Mouse (Mus musculus): ENCODE data around the gene Olfr911-ps1. TPM values are rescaled to one million over a fixed set of nuclear protein-coding genes. Genes with fewer than 3 reads are reported as not detected.

Gene Olfr911-ps1
- total RNA-seq (2018; cell fraction: chromatin; rRNA removed): not detected
- not detected for total RNA-seq (2018; cell fraction: cytosol; rRNA removed)
- total RNA-seq (2018; cell fraction: nucleus; rRNA removed): not detected
- polyA plus RNA-seq (2018): not detected in 3 replicates

GRCm38 (mm10) chr9:38521280-38521679, at the start of gene Olfr911-ps1:
Olfr911-ps1 (plus strand) TSS chr9:38521580.
- no peaks in the 10 kb centered on the region for H3K79me2 ChIP-seq (ENCODE audit: inconsistent target)
- no peaks in the 10 kb centered on the region for H3K36me3 ChIP-seq (ENCODE audit: inconsistent target)
- H3K4me3 ChIP-seq (ENCODE audit: inconsistent target): no peak within 1 kb of the TSS
- no peak within 1 kb of the TSS for H3K27ac ChIP-seq
- WGBS (ENCODE audit: missing documents): 50% methylated on average over 1 of the region's 1 CpGs

- H3K36me3 ChIP-seq (ENCODE audit: inconsistent target): no peaks in the 10 kb centered on the region
- WGBS (ENCODE audit: missing documents): 72% methylated on average over 3 of the region's 3 CpGs
- no peaks in the 10 kb centered on the region for H3K79me2 ChIP-seq (ENCODE audit: inconsistent target)
- H3K27ac ChIP-seq: no peak within 1 kb of the TSS
- no peak within 1 kb of the TSS for H3K4me3 ChIP-seq (ENCODE audit: inconsistent target)
These were observed 34.6 kb upstream of the Olfr911-ps1 start, which contains the start of gene Olfr906 for GRCm38 (mm10) chr9:38486785-38487184. Olfr906 (plus strand) TSS chr9:38487085.

- Histone ChIP-seq H3K27ac (no peak within 1 kb of the TSS), H3K79me2 (ENCODE audit: inconsistent target) (no peaks in the 10 kb centered on the region), H3K4me3 (ENCODE audit: inconsistent target) (no peak within 1 kb of the TSS), H3K36me3 (ENCODE audit: inconsistent target) (no peaks in the 10 kb centered on the region)
- 85% methylated on average over 2 of the region's 2 CpGs for WGBS (ENCODE audit: missing documents)
These were observed 25.9 kb upstream of the Olfr911-ps1 start, which contains the start of gene Olfr907 for GRCm38 (mm10) chr9:38495501-38495900. Olfr907 (plus strand) TSS chr9:38495801.

- H3K27ac ChIP-seq: no peak overlapping the region
- no peak overlapping the region for H3K4me3 ChIP-seq (ENCODE audit: inconsistent target)
- H3K79me2 ChIP-seq (ENCODE audit: inconsistent target): no peaks in the 10 kb centered on the region
- H3K36me3 ChIP-seq (ENCODE audit: inconsistent target): no peaks in the 10 kb centered on the region
- WGBS (ENCODE audit: missing documents): 61% methylated on average over 2 of the region's 2 CpGs
These were observed 9.0 kb upstream of the Olfr911-ps1 start for GRCm38 (mm10) chr9:38512353-38512752.

- WGBS (ENCODE audit: missing documents): 93% methylated on average over 2 of the region's 2 CpGs
- H3K36me3 ChIP-seq (ENCODE audit: inconsistent target): no peaks in the 10 kb centered on the region
- no peaks in the 10 kb centered on the region for H3K79me2 ChIP-seq (ENCODE audit: inconsistent target)
- H3K27ac ChIP-seq: no peak within 1 kb of the TSS
- no peak within 1 kb of the TSS for H3K4me3 ChIP-seq (ENCODE audit: inconsistent target)
These were observed 16.2 kb downstream of the Olfr911-ps1 start, which contains the start of gene Olfr910 for GRCm38 (mm10) chr9:38537549-38537948. Olfr910 (plus strand) TSS chr9:38537849.

Other genes with a start within 250 kb of the Olfr911-ps1 start
- not detected in 3 replicates for gene Olfr896-ps1, start 230.5 kb upstream of the Olfr911-ps1 start, polyA plus RNA-seq (2018)
- gene Olfr25, start 192.5 kb upstream of the Olfr911-ps1 start, polyA plus RNA-seq (2018): not detected in 3 replicates
- not detected in 3 replicates for gene Olfr898, start 173.2 kb upstream of the Olfr911-ps1 start, polyA plus RNA-seq (2018)
- not detected in 3 replicates for gene Olfr250, start 154.7 kb upstream of the Olfr911-ps1 start, polyA plus RNA-seq (2018)
- not detected in 3 replicates for gene Olfr251, start 144.5 kb upstream of the Olfr911-ps1 start, polyA plus RNA-seq (2018)
- not detected in 3 replicates for gene Olfr147, start 119.9 kb upstream of the Olfr911-ps1 start, polyA plus RNA-seq (2018)
- not detected in 3 replicates for gene Olfr901, start 92.1 kb upstream of the Olfr911-ps1 start, polyA plus RNA-seq (2018)
- gene Olfr902, start 73.9 kb upstream of the Olfr911-ps1 start, polyA plus RNA-seq (2018): not detected in 3 replicates
- not detected in 3 replicates for gene Olfr904, start 58.4 kb upstream of the Olfr911-ps1 start, polyA plus RNA-seq (2018)
- not detected in 3 replicates for gene Olfr905, start 50.5 kb upstream of the Olfr911-ps1 start, polyA plus RNA-seq (2018)
- not detected in 3 replicates for gene Olfr906, start 34.5 kb upstream of the Olfr911-ps1 start, polyA plus RNA-seq (2018)
- gene Olfr907, start 25.8 kb upstream of the Olfr911-ps1 start, polyA plus RNA-seq (2018): not detected in 3 replicates
- not detected in 3 replicates for gene Olfr910, start 16.3 kb downstream of the Olfr911-ps1 start, polyA plus RNA-seq (2018)
- not detected in 3 replicates for gene Olfr912, start 58.6 kb downstream of the Olfr911-ps1 start, polyA plus RNA-seq (2018)
- gene Olfr913, start 71.2 kb downstream of the Olfr911-ps1 start, polyA plus RNA-seq (2018): not detected in 3 replicates
- gene Olfr914, start 83.5 kb downstream of the Olfr911-ps1 start, polyA plus RNA-seq (2018): not detected in 3 replicates
- not detected in 3 replicates for gene Olfr916, start 138.3 kb downstream of the Olfr911-ps1 start, polyA plus RNA-seq (2018)
- not detected in 3 replicates for gene Olfr917, start 144.3 kb downstream of the Olfr911-ps1 start, polyA plus RNA-seq (2018)
- gene Olfr918, start 153.0 kb downstream of the Olfr911-ps1 start, polyA plus RNA-seq (2018): not detected in 3 replicates
- not detected in 3 replicates for gene Olfr919, start 182.1 kb downstream of the Olfr911-ps1 start, polyA plus RNA-seq (2018)
- 114 to 137 TPM (median 132 TPM) in 3 replicates for gene Vwa5a, start 196.7 kb downstream of the Olfr911-ps1 start, polyA plus RNA-seq (2018)
- 0.06 to 0.48 TPM (median 0.29 TPM) in 3 replicates for gene Olfr920, start 230.7 kb downstream of the Olfr911-ps1 start, polyA plus RNA-seq (2018)